Mouse (Mus musculus): ENCODE data around the gene Kidins220. TPM values are rescaled to one million over a fixed set of nuclear protein-coding genes. Genes with fewer than 3 reads are reported as not detected.
A peak's percentile ranks its signal among the peaks of the same experiment; 100 is the strongest.

The Kidins220 gene
- polyA plus RNA-seq, 1 experiment, result 66.4 TPM

DNA sequence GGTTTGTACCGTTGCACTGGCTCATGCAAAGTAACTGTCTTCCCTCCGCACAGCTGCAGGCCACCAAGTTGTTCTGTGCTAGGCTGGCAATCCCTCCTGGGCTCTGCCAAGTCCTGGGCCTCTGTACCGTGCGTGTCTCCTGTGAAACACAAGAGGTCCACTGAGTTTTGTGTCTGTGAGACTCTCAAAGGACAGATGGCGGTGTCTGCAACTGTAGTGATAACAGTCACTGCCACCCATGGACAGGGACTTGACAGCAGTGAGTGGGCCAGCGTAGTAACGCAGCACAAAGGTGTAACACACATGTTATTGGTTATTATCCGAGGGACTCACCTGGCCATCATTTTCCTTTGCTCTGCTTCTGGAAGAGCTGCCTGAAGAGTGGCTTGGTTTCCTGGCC lies 35.4 kb upstream of the Kidins220 start:
- Histone ChIP-seq H3K4me3 (ENCODE audit: insufficient read depth, low read length) (no peak overlapping the region), H3K27ac (ENCODE audit: insufficient read depth, low read depth, low read length) (no peak overlapping the region), H3K4me1 (ENCODE audit: control insufficient read depth, insufficient read depth, low read length) (no peaks in the 10 kb centered on the region)
- TF ChIP-seq CTCF (IDR thresholded peaks at IDR 0.05; ENCODE audit: low read depth, low read length) (no peak), POLR2A (IDR thresholded peaks at IDR 0.05; ENCODE audit: borderline replicate concordance, low read depth, low read length) (no peak)

GRCm38 (mm10) chr12:24942619-24943287 lies 32.0 kb upstream of the Kidins220 start:
- Histone ChIP-seq H3K4me3 (ENCODE audit: insufficient read depth, low read length) (no peak overlapping the region), H3K4me1 (ENCODE audit: control insufficient read depth, insufficient read depth, low read length) (no peaks in the 10 kb centered on the region), H3K27ac (ENCODE audit: insufficient read depth, low read depth, low read length) (no peak overlapping the region)
- TF ChIP-seq CTCF (IDR thresholded peaks at IDR 0.05; ENCODE audit: low read depth, low read length) (no peak), POLR2A (IDR thresholded peaks at IDR 0.05; ENCODE audit: borderline replicate concordance, low read depth, low read length) (no peak)

GRCm38 (mm10) chr12:24943427-24943826 lies 31.3 kb upstream of the Kidins220 start:
- H3K4me3 ChIP-seq (ENCODE audit: insufficient read depth, low read length), result no peak overlapping the region
- H3K4me1 ChIP-seq (ENCODE audit: control insufficient read depth, insufficient read depth, low read length), result no peaks in the 10 kb centered on the region
- no peak overlapping the region for H3K27ac ChIP-seq (ENCODE audit: insufficient read depth, low read depth, low read length)
- no peak for TF ChIP-seq POLR2A (IDR thresholded peaks at IDR 0.05; ENCODE audit: borderline replicate concordance, low read depth, low read length)
- TF ChIP-seq CTCF (IDR thresholded peaks at IDR 0.05; ENCODE audit: low read depth, low read length), result no peak

DNA sequence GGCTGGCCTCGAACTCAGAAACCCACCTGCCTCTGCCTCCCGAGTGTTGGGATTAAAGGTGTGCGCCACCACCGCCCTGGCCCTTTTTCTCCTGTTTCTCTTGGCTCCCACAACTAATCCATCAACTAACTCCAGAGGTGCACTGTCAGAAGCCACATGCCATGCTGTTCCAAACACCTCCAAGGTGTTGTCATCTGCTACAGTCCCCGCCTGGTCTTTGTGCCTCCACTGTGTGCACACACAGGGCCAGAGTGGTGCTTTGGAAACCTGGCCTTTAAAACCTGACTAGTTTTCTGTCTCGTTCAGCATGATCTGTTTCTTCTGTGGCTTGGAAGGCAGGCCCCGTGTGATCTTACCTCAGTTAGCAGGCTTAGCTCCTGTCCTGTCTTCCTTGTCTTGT lies 30.1 kb upstream of the Kidins220 start:
- no peak for TF ChIP-seq POLR2A (IDR thresholded peaks at IDR 0.05; ENCODE audit: borderline replicate concordance, low read depth, low read length)
- TF ChIP-seq CTCF (IDR thresholded peaks at IDR 0.05; ENCODE audit: low read depth, low read length), result no peak
- no peak overlapping the region for H3K27ac ChIP-seq (ENCODE audit: insufficient read depth, low read depth, low read length)
- H3K4me1 ChIP-seq (ENCODE audit: control insufficient read depth, insufficient read depth, low read length), result no peaks in the 10 kb centered on the region
- no peak overlapping the region for H3K4me3 ChIP-seq (ENCODE audit: insufficient read depth, low read length)

GRCm38 (mm10) chr12:24947065-24947464 lies 27.7 kb upstream of the Kidins220 start:
- Histone ChIP-seq H3K4me1 (ENCODE audit: control insufficient read depth, insufficient read depth, low read length) (no peaks in the 10 kb centered on the region), H3K4me3 (ENCODE audit: insufficient read depth, low read length) (no peak overlapping the region)
- TF ChIP-seq CTCF (IDR thresholded peaks at IDR 0.05; ENCODE audit: low read depth, low read length) (no peak), POLR2A (IDR thresholded peaks at IDR 0.05; ENCODE audit: borderline replicate concordance, low read depth, low read length) (no peak)

GRCm38 (mm10) chr12:24948344-24948743 lies 26.4 kb upstream of the Kidins220 start:
- Histone ChIP-seq H3K4me3 (ENCODE audit: insufficient read depth, low read length) (no peak overlapping the region), H3K27ac (ENCODE audit: insufficient read depth, low read depth, low read length) (no peak overlapping the region), H3K4me1 (ENCODE audit: control insufficient read depth, insufficient read depth, low read length) (no peaks in the 10 kb centered on the region)
- TF ChIP-seq CTCF (IDR thresholded peaks at IDR 0.05; ENCODE audit: low read depth, low read length) (0 out of 2 replicates have a peak, but pooled peaks have one; percentile 12), POLR2A (IDR thresholded peaks at IDR 0.05; ENCODE audit: borderline replicate concordance, low read depth, low read length) (no peak)

More at GRCm38 (mm10) chr12:24947065-24947464, 27.7 kb upstream of the Kidins220 start:
- H3K27ac ChIP-seq (ENCODE audit: insufficient read depth, low read depth, low read length), result no peak overlapping the region

DNA sequence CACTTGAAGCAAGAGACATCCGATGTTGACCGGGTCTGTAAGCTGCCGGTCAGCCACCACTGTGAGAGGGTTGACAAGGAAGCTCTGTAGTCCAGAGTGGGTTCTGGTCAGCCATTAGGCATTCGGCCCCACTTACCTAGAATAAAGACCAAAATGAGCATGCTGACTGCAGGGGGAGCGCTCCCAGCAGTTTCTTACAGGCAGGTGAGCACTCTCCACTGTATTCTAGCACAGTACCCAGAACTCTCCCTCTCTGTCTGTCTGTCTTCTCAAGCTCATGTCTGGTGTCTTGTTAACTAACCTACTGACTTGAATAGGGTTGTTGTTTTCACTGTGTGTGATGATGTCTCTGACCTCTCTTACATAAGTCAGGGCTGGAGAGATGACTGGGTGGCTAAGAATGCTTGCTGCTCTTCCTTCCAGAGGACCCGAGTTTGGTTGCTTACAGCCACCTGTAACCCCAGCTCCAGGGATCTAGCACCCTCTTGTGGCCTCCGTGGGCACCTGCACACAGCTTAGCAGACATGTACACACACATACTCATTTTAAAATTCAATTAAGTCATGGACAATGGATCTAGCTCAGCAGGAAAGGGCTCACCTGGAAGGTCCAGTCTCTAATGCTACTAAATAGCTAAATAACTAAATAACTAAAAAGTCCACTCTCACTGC lies 24.2 kb upstream of the Kidins220 start:
- TF ChIP-seq CTCF (IDR thresholded peaks at IDR 0.05; ENCODE audit: low read depth, low read length), result 0 out of 2 replicates have a peak, but pooled peaks have one; percentile 17
- no peak for TF ChIP-seq POLR2A (IDR thresholded peaks at IDR 0.05; ENCODE audit: borderline replicate concordance, low read depth, low read length)
- no peak overlapping the region for H3K27ac ChIP-seq (ENCODE audit: insufficient read depth, low read depth, low read length)

GRCm38 (mm10) chr12:24952147-24952546 lies 22.6 kb upstream of the Kidins220 start:
- TF ChIP-seq POLR2A (IDR thresholded peaks at IDR 0.05; ENCODE audit: borderline replicate concordance, low read depth, low read length) (no peak), CTCF (IDR thresholded peaks at IDR 0.05; ENCODE audit: low read depth, low read length) (no peak; the same call in 1 of the 2 replicates)
- Histone ChIP-seq H3K4me1 (ENCODE audit: control insufficient read depth, insufficient read depth, low read length) (no peaks in the 10 kb centered on the region), H3K4me3 (ENCODE audit: insufficient read depth, low read length) (no peak overlapping the region), H3K27ac (ENCODE audit: insufficient read depth, low read depth, low read length) (no peak overlapping the region)

More for the DNA sequence above, 24.2 kb upstream of the Kidins220 start:
- Histone ChIP-seq H3K4me3 (ENCODE audit: insufficient read depth, low read length) (no peak overlapping the region), H3K4me1 (ENCODE audit: control insufficient read depth, insufficient read depth, low read length) (no peaks in the 10 kb centered on the region)

- Histone ChIP-seq H3K4me1 (ENCODE audit: control insufficient read depth, insufficient read depth, low read length) (no peaks in the 10 kb centered on the region), H3K27ac (ENCODE audit: insufficient read depth, low read depth, low read length) (no peak overlapping the region), H3K4me3 (ENCODE audit: insufficient read depth, low read length) (no peak overlapping the region)
- no peak for TF ChIP-seq POLR2A (IDR thresholded peaks at IDR 0.05; ENCODE audit: borderline replicate concordance, low read depth, low read length)
- TF ChIP-seq CTCF (IDR thresholded peaks at IDR 0.05; ENCODE audit: low read depth, low read length), result no peak
Measured at GRCm38 (mm10) chr12:24955137-24955536, 19.6 kb upstream of the Kidins220 start.

- no peak overlapping the region for H3K27ac ChIP-seq (ENCODE audit: insufficient read depth, low read depth, low read length)
- TF ChIP-seq POLR2A (IDR thresholded peaks at IDR 0.05; ENCODE audit: borderline replicate concordance, low read depth, low read length) (no peak), CTCF (IDR thresholded peaks at IDR 0.05; ENCODE audit: low read depth, low read length) (no peak)
- H3K4me3 ChIP-seq (ENCODE audit: insufficient read depth, low read length), result no peak overlapping the region
Measured at GRCm38 (mm10) chr12:24958526-24958925, 16.2 kb upstream of the Kidins220 start.

More at GRCm38 (mm10) chr12:24958526-24958925, 16.2 kb upstream of the Kidins220 start:
- peaks cover 4% of the 10 kb centered on the region for H3K4me1 ChIP-seq (ENCODE audit: control insufficient read depth, insufficient read depth, low read length)
